Mouse (Mus musculus): ENCODE measurements at regions not wholly inside any gene's neighbourhood (a gene's known extent, or its start where the extent isn't known, plus 50 kb on each side); places are given as distances from the start of the nearest gene placed in this dataset.

GRCm38 (mm10) chr3:45645856-45646450 lies 267.8 kb downstream of the Pcdh10 start:
- Histone ChIP-seq H3K36me3 (ENCODE audit: insufficient read depth, low read length) (no peaks in the 10 kb centered on the region), H3K4me1 (replicated peaks; ENCODE audit: low read depth, low read length) (no peaks in the 10 kb centered on the region), H3K27me3 (ENCODE audit: insufficient read depth, low read length) (no peaks in the 10 kb centered on the region), H3K4me3 (replicated peaks; ENCODE audit: low read length) (no peak overlapping the region), H3K9me3 (ENCODE audit: low read length) (no peaks in the 10 kb centered on the region)
- no peak for TF ChIP-seq NANOG (IDR thresholded peaks at IDR 0.05; ENCODE audit: borderline replicate concordance, low read length)
- no peak for TF ChIP-seq CTCF (conservative IDR thresholded peaks at IDR 0.05; ENCODE audit: low read length)
- TF ChIP-seq POU5F1 (IDR thresholded peaks at IDR 0.05; ENCODE audit: borderline replicate concordance, low read length), result no peak

- TF ChIP-seq CTCF (conservative IDR thresholded peaks at IDR 0.05; ENCODE audit: low read length), result no peak
- TF ChIP-seq POU5F1 (IDR thresholded peaks at IDR 0.05; ENCODE audit: borderline replicate concordance, low read length), result no peak
- no peak for TF ChIP-seq NANOG (IDR thresholded peaks at IDR 0.05; ENCODE audit: borderline replicate concordance, low read length)
- Histone ChIP-seq H3K4me3 (replicated peaks; ENCODE audit: low read length) (no peak overlapping the region), H3K36me3 (ENCODE audit: insufficient read depth, low read length) (no peaks in the 10 kb centered on the region), H3K27me3 (ENCODE audit: insufficient read depth, low read length) (no peaks in the 10 kb centered on the region), H3K9me3 (ENCODE audit: low read length) (no peaks in the 10 kb centered on the region), H3K4me1 (replicated peaks; ENCODE audit: low read depth, low read length) (no peaks in the 10 kb centered on the region)
Measured at GRCm38 (mm10) chr3:45649361-45649760, 271.2 kb downstream of the Pcdh10 start.

GRCm38 (mm10) chr3:45657023-45657422 lies 278.8 kb downstream of the Pcdh10 start:
- H3K4me1 ChIP-seq (replicated peaks; ENCODE audit: low read depth, low read length), result no peaks in the 10 kb centered on the region
- H3K9me3 ChIP-seq (ENCODE audit: low read length), result no peaks in the 10 kb centered on the region
- TF ChIP-seq NANOG (IDR thresholded peaks at IDR 0.05; ENCODE audit: borderline replicate concordance, low read length) (no peak), CTCF (conservative IDR thresholded peaks at IDR 0.05; ENCODE audit: low read length) (no peak), POU5F1 (IDR thresholded peaks at IDR 0.05; ENCODE audit: borderline replicate concordance, low read length) (no peak)
- no peaks in the 10 kb centered on the region for H3K27me3 ChIP-seq (ENCODE audit: insufficient read depth, low read length)
- H3K4me3 ChIP-seq (replicated peaks; ENCODE audit: low read length), result no peak overlapping the region
- H3K36me3 ChIP-seq (ENCODE audit: insufficient read depth, low read length), result no peaks in the 10 kb centered on the region

DNA sequence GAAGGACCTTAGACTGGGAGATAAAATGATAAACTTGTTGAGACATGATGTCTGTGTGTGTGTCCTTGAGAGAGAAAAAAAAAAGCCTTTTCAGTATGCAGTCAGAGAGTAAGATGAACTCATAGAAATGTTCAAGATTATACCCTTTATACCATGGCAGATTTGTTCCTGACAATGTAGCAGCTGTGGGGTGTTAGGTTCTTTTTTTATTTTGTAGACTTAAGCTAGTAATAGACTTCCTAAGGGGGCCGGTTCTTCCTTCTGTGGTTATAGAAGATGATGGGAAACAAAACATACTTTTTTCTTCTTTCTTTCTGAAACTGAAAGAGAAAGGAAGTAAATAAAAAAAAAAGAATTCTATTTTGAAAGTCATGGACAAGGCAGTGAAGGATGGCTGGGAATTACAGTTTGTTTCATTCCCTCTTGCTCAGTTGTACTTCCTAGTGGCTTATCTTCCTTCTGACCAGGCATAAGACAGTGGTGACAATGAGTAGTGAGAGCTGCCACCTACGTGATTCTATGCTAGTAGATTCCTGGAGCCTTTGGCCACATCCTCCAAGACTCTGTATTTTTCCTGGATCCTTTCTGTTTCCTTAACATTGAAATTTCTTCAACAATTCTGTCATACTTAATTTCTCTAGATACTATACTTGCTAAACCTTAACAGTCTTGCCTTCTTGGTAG lies 280.0 kb downstream of the Pcdh10 start:
- no peaks in the 10 kb centered on the region for H3K36me3 ChIP-seq (ENCODE audit: insufficient read depth, low read length)
- H3K4me1 ChIP-seq (replicated peaks; ENCODE audit: low read depth, low read length), result no peaks in the 10 kb centered on the region
- TF ChIP-seq NANOG (IDR thresholded peaks at IDR 0.05; ENCODE audit: borderline replicate concordance, low read length) (no peak), POU5F1 (IDR thresholded peaks at IDR 0.05; ENCODE audit: borderline replicate concordance, low read length) (no peak), CTCF (conservative IDR thresholded peaks at IDR 0.05; ENCODE audit: low read length) (no peak)
- no peak overlapping the region for H3K4me3 ChIP-seq (replicated peaks; ENCODE audit: low read length)
- no peaks in the 10 kb centered on the region for H3K27me3 ChIP-seq (ENCODE audit: insufficient read depth, low read length)
- no peaks in the 10 kb centered on the region for H3K9me3 ChIP-seq (ENCODE audit: low read length)

GRCm38 (mm10) chr3:45659052-45659451 lies 280.9 kb downstream of the Pcdh10 start:
- Histone ChIP-seq H3K9me3 (ENCODE audit: low read length) (no peaks in the 10 kb centered on the region), H3K4me3 (replicated peaks; ENCODE audit: low read length) (no peak overlapping the region), H3K27me3 (ENCODE audit: insufficient read depth, low read length) (no peaks in the 10 kb centered on the region), H3K4me1 (replicated peaks; ENCODE audit: low read depth, low read length) (no peaks in the 10 kb centered on the region), H3K36me3 (ENCODE audit: insufficient read depth, low read length) (no peaks in the 10 kb centered on the region)
- TF ChIP-seq CTCF (conservative IDR thresholded peaks at IDR 0.05; ENCODE audit: low read length) (no peak), NANOG (IDR thresholded peaks at IDR 0.05; ENCODE audit: borderline replicate concordance, low read length) (no peak), POU5F1 (IDR thresholded peaks at IDR 0.05; ENCODE audit: borderline replicate concordance, low read length) (no peak)

DNA sequence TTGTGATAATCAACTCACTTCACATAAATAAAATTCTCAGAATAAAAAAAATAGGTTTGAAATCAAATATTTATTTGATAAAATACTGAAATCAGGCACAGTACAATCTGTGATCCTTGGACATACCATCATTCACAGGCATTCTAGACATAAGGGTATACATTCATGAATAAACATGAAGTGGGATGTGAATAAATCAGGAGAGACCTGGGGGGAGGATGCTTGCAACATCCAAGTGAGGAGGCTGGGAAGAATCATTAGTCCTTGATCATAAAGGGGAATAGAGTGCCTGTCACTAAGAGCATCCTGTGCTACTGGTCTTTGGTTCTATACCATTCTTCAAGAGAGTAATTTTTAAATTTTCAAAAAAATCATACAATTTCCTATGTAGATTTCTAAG lies 292.2 kb downstream of the Pcdh10 start:
- Histone ChIP-seq H3K36me3 (ENCODE audit: insufficient read depth, low read length) (no peaks in the 10 kb centered on the region), H3K9me3 (ENCODE audit: low read length) (no peaks in the 10 kb centered on the region), H3K27me3 (ENCODE audit: insufficient read depth, low read length) (no peaks in the 10 kb centered on the region), H3K4me1 (replicated peaks; ENCODE audit: low read depth, low read length) (no peaks in the 10 kb centered on the region), H3K4me3 (replicated peaks; ENCODE audit: low read length) (no peak overlapping the region)
- no peak for TF ChIP-seq NANOG (IDR thresholded peaks at IDR 0.05; ENCODE audit: borderline replicate concordance, low read length)
- TF ChIP-seq CTCF (conservative IDR thresholded peaks at IDR 0.05; ENCODE audit: low read length), result no peak
- no peak for TF ChIP-seq POU5F1 (IDR thresholded peaks at IDR 0.05; ENCODE audit: borderline replicate concordance, low read length)

- Histone ChIP-seq H3K36me3 (ENCODE audit: insufficient read depth, low read length) (no peaks in the 10 kb centered on the region), H3K4me3 (replicated peaks; ENCODE audit: low read length) (no peak overlapping the region), H3K27me3 (ENCODE audit: insufficient read depth, low read length) (peaks cover 28% of the 10 kb centered on the region), H3K4me1 (replicated peaks; ENCODE audit: low read depth, low read length) (peaks cover 10% of the 10 kb centered on the region; the same call in 1 of the 2 replicates), H3K9me3 (ENCODE audit: low read length) (peaks cover 7% of the 10 kb centered on the region; the same call in 1 of the 2 replicates)
- no peak for TF ChIP-seq CTCF (conservative IDR thresholded peaks at IDR 0.05; ENCODE audit: low read length)
- TF ChIP-seq NANOG (IDR thresholded peaks at IDR 0.05; ENCODE audit: borderline replicate concordance, low read length), result no peak
- TF ChIP-seq POU5F1 (IDR thresholded peaks at IDR 0.05; ENCODE audit: borderline replicate concordance, low read length), result no peak
Measured at GRCm38 (mm10) chr3:45677672-45678071, 299.5 kb downstream of the Pcdh10 start.

DNA sequence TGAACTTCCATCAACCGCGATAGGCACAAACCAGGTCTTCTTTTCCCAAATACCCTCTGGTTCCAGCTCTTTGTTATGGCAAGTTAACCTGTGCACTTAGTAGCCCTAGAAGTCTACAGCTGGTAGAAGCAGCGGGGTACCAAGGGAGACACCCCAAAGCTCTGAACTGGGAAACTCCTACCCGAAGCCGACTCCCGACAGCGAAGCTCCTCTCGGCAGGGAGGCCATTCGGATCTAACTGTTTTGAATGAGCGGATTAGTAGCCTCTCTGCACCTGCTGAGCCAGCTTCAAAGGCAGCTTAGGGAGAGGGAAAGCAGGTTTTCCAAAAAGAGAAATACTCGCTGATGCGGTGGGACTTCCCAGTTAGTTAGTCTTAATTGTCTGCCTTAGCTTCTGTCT lies 303.2 kb downstream of the Pcdh10 start:
- Histone ChIP-seq H3K36me3 (ENCODE audit: insufficient read depth, low read length) (no peaks in the 10 kb centered on the region), H3K4me3 (replicated peaks; ENCODE audit: low read length) (no peak overlapping the region), H3K9me3 (ENCODE audit: low read length) (peaks cover 7% of the 10 kb centered on the region; the same call in 1 of the 2 replicates), H3K4me1 (replicated peaks; ENCODE audit: low read depth, low read length) (peaks cover 10% of the 10 kb centered on the region; the same call in 1 of the 2 replicates), H3K27me3 (ENCODE audit: insufficient read depth, low read length) (peaks cover 44% of the 10 kb centered on the region)
- TF ChIP-seq CTCF (conservative IDR thresholded peaks at IDR 0.05; ENCODE audit: low read length) (no peak), NANOG (IDR thresholded peaks at IDR 0.05; ENCODE audit: borderline replicate concordance, low read length) (peak; percentile 88), POU5F1 (IDR thresholded peaks at IDR 0.05; ENCODE audit: borderline replicate concordance, low read length) (no peak)
